Mouse (Mus musculus) kidney, embryonic 16.5 days (tissue): ENCODE data around the gene Map3k3. TPM values are rescaled to one million over a fixed set of nuclear protein-coding genes. Genes with fewer than 3 reads are reported as not detected.
"Not testable (repeated sequence)": the region's sequence is repeated elsewhere in the genome, so short reads cannot be mapped to it uniquely, and the experiment has no call there.

Experiments used
- ATAC-seq: fragments of 200-750 bp; cut with Nextera tagmentation; 2 replicates; pipeline ENCODE4 v1.8.0; 2017; ENCODE audit warnings: moderate TSS enrichment; ENCODE audit not compliant: low FRiP score, low TSS enrichment
- H3K27ac ChIP-seq: fragments of 300-500 bp; sonication (generic); 2 replicates; pipeline ENCODE4 v1.5.1; 2014; ENCODE audit warnings: low read length
- H3K27me3 ChIP-seq: fragments of 300-500 bp; sonication (generic); 2 replicates; pipeline ENCODE4 v1.6.1; 2014; ENCODE audit warnings: low read length, control low read depth, mixed read lengths; ENCODE audit not compliant: insufficient read depth
- H3K36me3 ChIP-seq: fragments of 300-500 bp; sonication (generic); 2 replicates; pipeline ENCODE4 v1.6.1; 2014; ENCODE audit warnings: low read length, control low read depth, mixed read lengths; ENCODE audit not compliant: insufficient read depth
- H3K4me1 ChIP-seq: fragments of 300-500 bp; sonication (generic); 2 replicates; pipeline ENCODE4 v1.6.1; 2014; ENCODE audit warnings: low read length, control low read depth, mixed read lengths; ENCODE audit not compliant: insufficient read depth
- H3K4me2 ChIP-seq: fragments of 300-500 bp; sonication (generic); replicated peaks from 2 replicates; pipeline ENCODE4 v1.6.1; 2014; ENCODE audit warnings: low read depth, low read length
- H3K4me3 ChIP-seq: fragments of 300-500 bp; sonication (generic); 2 replicates; pipeline ENCODE4 v1.5.1; 2014; ENCODE audit warnings: mild to moderate bottlenecking, low read length
- H3K9ac ChIP-seq: fragments of 300-500 bp; sonication (generic); replicated peaks from 2 replicates; pipeline ENCODE4 v1.6.1; 2014; ENCODE audit warnings: low read length
- H3K9me3 ChIP-seq: fragments of 300-500 bp; sonication (generic); 2 replicates; pipeline ENCODE4 v1.6.1; 2016; ENCODE audit warnings: low read length, control low read depth
- WGBS: fragments of 180-500 bp; shearing (Covaris S2); extraction: QIAGEN DNeasy Blood & Tissue Kit; methylation state at CpG from one replicate; pipeline ENCODE4 v1.1.7; 2014; 5-methylcytosine and 5-hydroxymethylcytosine counted together
- polyA plus RNA-seq: library from polyadenylated mRNA; unstranded; fragments of >200 nt; fragmentation: Nextera tagmentation; extraction: Ambion mirVana; gene quantifications from 2 replicates; pipeline ENCODE4 v1.2.1, GENCODE M21; 2015

The Map3k3 gene
- polyA plus RNA-seq, 1 experiment from 2014 or later = 22.6 TPM

- 80% methylated on average over 4 of the region's 4 CpGs for WGBS
- ATAC-seq = no peak
Measured at GRCm38 (mm10) chr11:106124784-106125183, 40.4 kb downstream of the Map3k3 start.

GRCm38 (mm10) chr11:106125827-106126226, 41.4 kb downstream of the Map3k3 start:
- Histone ChIP-seq H3K27ac (no peak overlapping the region), H3K4me3 (no peak overlapping the region), H3K27me3 (no peaks in the 10 kb centered on the region), H3K4me1 (no peaks in the 10 kb centered on the region), H3K9me3 (no peaks in the 10 kb centered on the region), H3K36me3 (peaks cover 34% of the 10 kb centered on the region), H3K4me2 (no peak overlapping the region), H3K9ac (no peak overlapping the region)
- 78% methylated on average over 1 of the region's 1 CpGs for WGBS
- ATAC-seq = no peak

More at GRCm38 (mm10) chr11:106124784-106125183, 40.4 kb downstream of the Map3k3 start:
- Histone ChIP-seq H3K36me3 (peaks cover 34% of the 10 kb centered on the region), H3K9ac (no peak overlapping the region), H3K4me1 (no peaks in the 10 kb centered on the region), H3K27me3 (no peaks in the 10 kb centered on the region), H3K4me2 (no peak overlapping the region), H3K4me3 (no peak overlapping the region), H3K9me3 (no peaks in the 10 kb centered on the region), H3K27ac (no peak overlapping the region)

- not testable (repeated sequence) for H3K4me1 ChIP-seq, H3K27me3 ChIP-seq, H3K9ac ChIP-seq, H3K27ac ChIP-seq, H3K9me3 ChIP-seq, H3K4me3 ChIP-seq, H3K4me2 ChIP-seq, ATAC-seq
- H3K36me3 ChIP-seq = peaks cover 34% of the 10 kb centered on the region
- WGBS = 94% methylated on average over 4 of the region's 6 CpGs
Measured at GRCm38 (mm10) chr11:106126727-106127373, 42.4 kb downstream of the Map3k3 start.

GRCm38 (mm10) chr11:106129477-106129876, 45.1 kb downstream of the Map3k3 start:
- no peaks in the 10 kb centered on the region for H3K27me3 ChIP-seq
- 87% methylated on average over 1 of the region's 1 CpGs for WGBS
- no peak overlapping the region for H3K27ac ChIP-seq
- no peak for ATAC-seq
- H3K36me3 ChIP-seq = peaks cover 22% of the 10 kb centered on the region
- no peaks in the 10 kb centered on the region for H3K9me3 ChIP-seq
- no peak overlapping the region for H3K4me3 ChIP-seq
- no peak overlapping the region for H3K9ac ChIP-seq
- H3K4me1 ChIP-seq = peaks cover 6% of the 10 kb centered on the region; the same call in 1 of the 2 replicates
- no peak overlapping the region for H3K4me2 ChIP-seq

GRCm38 (mm10) chr11:106132516-106132915, 48.1 kb downstream of the Map3k3 start:
- no peaks in the 10 kb centered on the region for H3K9me3 ChIP-seq
- H3K27ac ChIP-seq = no peak overlapping the region
- H3K36me3 ChIP-seq = peaks cover 19% of the 10 kb centered on the region; the same call in 1 of the 2 replicates
- H3K4me1 ChIP-seq = peaks cover 16% of the 10 kb centered on the region; the same call in 1 of the 2 replicates
- H3K27me3 ChIP-seq = no peaks in the 10 kb centered on the region
- no peak for ATAC-seq
- no peak overlapping the region for H3K4me2 ChIP-seq
- WGBS = 49% methylated on average over 5 of the region's 5 CpGs
- H3K9ac ChIP-seq = no peak overlapping the region
- no peak overlapping the region for H3K4me3 ChIP-seq

- peak; percentile 89 for ATAC-seq
- peak overlapping the region; percentile 95 for H3K27ac ChIP-seq
- peak overlapping the region; percentile 24 for H3K4me2 ChIP-seq
- no peak overlapping the region for H3K4me3 ChIP-seq
- peak overlapping the region; percentile 14; the same call in 1 of the 2 replicates for H3K9ac ChIP-seq
- H3K27me3 ChIP-seq = no peaks in the 10 kb centered on the region
- no peaks in the 10 kb centered on the region for H3K9me3 ChIP-seq
- WGBS = 38% methylated on average over 8 of the region's 8 CpGs
- H3K4me1 ChIP-seq = peaks cover 16% of the 10 kb centered on the region; the same call in 1 of the 2 replicates
- H3K36me3 ChIP-seq = peaks cover 12% of the 10 kb centered on the region; the same call in 1 of the 2 replicates
Measured at GRCm38 (mm10) chr11:106134580-106135528, 50.4 kb downstream of the Map3k3 start.

GRCm38 (mm10) chr11:106151219-106151618, 66.8 kb downstream of the Map3k3 start:
- 87% methylated on average over 3 of the region's 3 CpGs for WGBS
- Histone ChIP-seq H3K27ac (no peak overlapping the region), H3K4me3 (no peak overlapping the region), H3K36me3 (peaks cover 62% of the 10 kb centered on the region), H3K9me3 (no peaks in the 10 kb centered on the region), H3K27me3 (no peaks in the 10 kb centered on the region), H3K9ac (no peak overlapping the region), H3K4me1 (no peaks in the 10 kb centered on the region), H3K4me2 (no peak overlapping the region)
- ATAC-seq = no peak

GRCm38 (mm10) chr11:106152132-106152531, 67.7 kb downstream of the Map3k3 start:
- no peak for ATAC-seq
- 84% methylated on average over 8 of the region's 8 CpGs for WGBS
- H3K4me3 ChIP-seq = no peak overlapping the region
- no peak overlapping the region for H3K27ac ChIP-seq
- no peaks in the 10 kb centered on the region for H3K9me3 ChIP-seq
- H3K27me3 ChIP-seq = no peaks in the 10 kb centered on the region
- no peak overlapping the region for H3K9ac ChIP-seq
- no peak overlapping the region for H3K4me2 ChIP-seq
- no peaks in the 10 kb centered on the region for H3K4me1 ChIP-seq
- peaks cover 71% of the 10 kb centered on the region for H3K36me3 ChIP-seq

- ATAC-seq = no peak
- Histone ChIP-seq H3K9ac (no peak overlapping the region), H3K27me3 (no peaks in the 10 kb centered on the region), H3K9me3 (no peaks in the 10 kb centered on the region), H3K4me2 (no peak overlapping the region), H3K4me3 (no peak overlapping the region), H3K36me3 (peaks cover 70% of the 10 kb centered on the region), H3K4me1 (peaks cover 11% of the 10 kb centered on the region), H3K27ac (no peak overlapping the region)
- WGBS = 81% methylated on average over 5 of the region's 5 CpGs
Measured at GRCm38 (mm10) chr11:106154091-106154490, 69.7 kb downstream of the Map3k3 start.
